Mouse (Mus musculus) brain, adult 2 months (tissue): Measurements from ENCODE around the gene Pknox2.

Experiments
- DNase-seq: peaks from one replicate; pipeline ENCODE4 v3.0.0; 2011; ENCODE audit warnings: low read depth, low spot score

The Pknox2 gene

GRCm38 (mm10) chr9:36885237-36885636 lies 262.0 kb downstream of the Pknox2 start:
- DNase-seq: peak; percentile 60

GRCm38 (mm10) chr9:36883569-36883968 lies 263.6 kb downstream of the Pknox2 start:
- DNase-seq: peak; percentile 61

DNA sequence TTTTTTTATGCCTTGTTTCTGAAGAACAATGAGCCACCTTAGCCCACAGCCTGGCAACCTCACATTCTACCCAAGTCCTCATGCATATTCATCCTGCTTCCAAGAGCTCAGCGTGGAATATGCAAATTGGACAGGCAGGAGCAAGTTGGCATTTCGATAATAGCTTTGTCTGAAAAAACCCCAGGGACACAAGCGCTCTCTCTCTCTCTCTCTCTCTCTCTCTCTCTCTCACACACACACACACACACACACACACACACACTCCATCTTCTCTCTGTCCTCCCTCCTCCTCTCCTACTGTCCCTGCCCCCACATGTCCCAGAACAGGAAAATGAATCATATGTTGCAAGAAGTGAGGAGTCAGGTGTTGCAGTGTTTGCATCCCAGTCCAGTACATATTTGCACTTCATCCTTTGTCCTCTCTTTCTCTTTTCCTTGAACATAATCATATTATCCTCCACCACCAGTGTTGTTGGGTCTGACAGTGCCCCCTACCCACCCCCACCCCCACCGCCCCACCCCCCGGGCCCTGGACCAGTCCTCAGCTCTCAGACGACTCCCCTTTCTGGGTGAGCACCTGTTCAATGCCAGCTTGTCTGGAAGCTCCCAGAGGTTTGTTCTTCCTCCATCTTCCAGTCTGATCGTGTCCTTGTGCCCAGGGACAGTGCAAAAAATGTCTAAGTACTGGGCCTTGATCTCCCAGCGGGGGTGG lies 265.0 kb downstream of the Pknox2 start:
- DNase-seq: peak; percentile 95

DNA sequence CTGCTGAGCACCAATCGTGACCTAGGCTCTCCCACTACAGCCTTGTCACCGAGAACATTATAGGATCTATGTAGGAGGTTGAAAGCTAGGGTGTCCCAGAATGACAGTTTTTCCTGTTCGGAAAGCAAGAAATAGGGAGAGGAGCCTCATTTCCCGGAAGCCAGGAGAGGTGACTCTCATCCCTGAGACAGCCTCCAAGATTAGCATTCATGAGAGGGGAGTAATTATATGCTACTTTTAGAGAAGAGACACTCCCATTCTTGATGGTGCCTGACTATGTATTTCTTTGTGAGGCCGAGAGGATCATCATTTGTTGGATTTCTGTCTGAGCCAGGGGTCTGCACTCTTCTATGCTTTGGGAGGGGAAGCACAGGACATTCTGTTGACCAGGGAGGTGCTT lies 265.6 kb downstream of the Pknox2 start:
- peak; percentile 64 for DNase-seq

DNA sequence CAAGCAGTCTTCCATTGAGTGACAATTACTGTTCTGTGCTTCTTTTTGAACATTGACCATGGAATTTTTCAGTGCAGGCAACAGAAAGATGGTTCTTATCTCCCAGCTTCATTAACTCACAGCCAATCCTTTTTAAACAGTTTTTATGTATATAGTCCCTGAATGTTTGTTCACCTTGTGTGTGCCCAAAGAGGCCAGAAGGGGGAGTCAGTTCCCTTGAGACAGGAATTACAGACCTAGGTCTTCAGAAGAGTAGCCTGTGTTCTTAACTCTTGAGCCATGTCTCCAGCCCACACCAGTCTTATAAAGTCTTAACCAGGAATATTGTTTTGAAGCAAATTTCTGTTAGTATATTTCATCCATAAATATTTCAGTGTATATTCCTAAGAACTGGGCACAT lies 270.4 kb downstream of the Pknox2 start:
- DNase-seq: no peak

- no peak for DNase-seq
Measured at GRCm38 (mm10) chr9:36876313-36876712, 270.9 kb downstream of the Pknox2 start.

GRCm38 (mm10) chr9:36873796-36874195 lies 273.4 kb downstream of the Pknox2 start:
- peak; percentile 67 for DNase-seq

DNA sequence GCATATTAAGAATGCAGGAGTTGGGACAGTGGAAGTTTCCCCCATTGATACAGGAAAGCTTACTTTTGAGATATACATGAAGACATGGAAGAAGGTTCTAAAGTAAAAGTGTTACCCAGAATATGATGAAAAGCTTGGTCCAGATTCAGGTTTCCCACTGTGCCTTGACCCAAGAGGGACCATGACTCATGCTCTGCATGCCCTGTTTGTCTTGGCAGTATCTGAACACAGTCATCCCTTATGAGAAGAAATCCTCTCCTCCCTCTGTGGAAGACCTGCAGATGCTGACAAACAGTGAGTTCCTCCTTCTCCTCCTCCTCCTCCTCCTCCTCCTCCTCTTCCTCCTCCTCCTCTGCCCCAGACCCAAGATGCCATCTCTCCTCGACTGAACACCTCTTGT lies 276.9 kb downstream of the Pknox2 start:
- DNase-seq: peak; percentile 93

- DNase-seq: no peak
Measured at GRCm38 (mm10) chr9:36868662-36869061, 278.5 kb downstream of the Pknox2 start.

- DNase-seq: peak; percentile 94
Measured at GRCm38 (mm10) chr9:36864862-36865813, 282.1 kb downstream of the Pknox2 start.

- DNase-seq: no peak
Measured at GRCm38 (mm10) chr9:36863694-36864093, 283.5 kb downstream of the Pknox2 start.

GRCm38 (mm10) chr9:36862576-36862975 lies 284.6 kb downstream of the Pknox2 start:
- DNase-seq: no peak

- DNase-seq: peak; percentile 98
Measured at GRCm38 (mm10) chr9:36858677-36859076, 288.5 kb downstream of the Pknox2 start.

- no peak for DNase-seq
Measured at GRCm38 (mm10) chr9:36857476-36858117, 289.6 kb downstream of the Pknox2 start.

GRCm38 (mm10) chr9:36856351-36856750 lies 290.9 kb downstream of the Pknox2 start:
- peak; percentile 63 for DNase-seq

GRCm38 (mm10) chr9:36852175-36852574 lies 295.0 kb downstream of the Pknox2 start:
- peak; percentile 63 for DNase-seq

DNA sequence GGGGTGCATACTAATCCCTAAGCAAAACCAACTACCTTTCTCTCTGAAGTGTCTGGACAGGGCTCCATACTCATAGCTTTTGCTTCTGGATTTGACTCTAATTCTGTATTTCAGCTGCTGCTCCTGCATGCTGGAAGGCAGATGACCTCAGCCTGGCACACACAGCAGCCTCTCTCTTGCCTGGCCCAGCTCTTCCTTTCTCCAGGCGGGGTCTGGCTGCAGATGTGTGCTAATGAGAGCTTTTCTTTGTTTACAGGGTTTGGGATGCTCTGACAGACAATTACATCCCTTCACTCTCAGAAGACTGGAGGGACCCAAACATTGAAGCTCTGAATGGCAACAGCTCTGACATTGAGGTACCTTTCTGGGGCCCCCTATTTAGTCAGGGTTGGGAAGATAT lies 297.1 kb downstream of the Pknox2 start:
- peak; percentile 92 for DNase-seq

- DNase-seq: no peak
Measured at GRCm38 (mm10) chr9:36848661-36849060, 298.5 kb downstream of the Pknox2 start.

- no peak for DNase-seq
Measured at GRCm38 (mm10) chr9:36846346-36846745, 300.9 kb downstream of the Pknox2 start.
